Mouse (Mus musculus): ENCODE results near the gene Smarcd1.

Gene Smarcd1

DNA sequence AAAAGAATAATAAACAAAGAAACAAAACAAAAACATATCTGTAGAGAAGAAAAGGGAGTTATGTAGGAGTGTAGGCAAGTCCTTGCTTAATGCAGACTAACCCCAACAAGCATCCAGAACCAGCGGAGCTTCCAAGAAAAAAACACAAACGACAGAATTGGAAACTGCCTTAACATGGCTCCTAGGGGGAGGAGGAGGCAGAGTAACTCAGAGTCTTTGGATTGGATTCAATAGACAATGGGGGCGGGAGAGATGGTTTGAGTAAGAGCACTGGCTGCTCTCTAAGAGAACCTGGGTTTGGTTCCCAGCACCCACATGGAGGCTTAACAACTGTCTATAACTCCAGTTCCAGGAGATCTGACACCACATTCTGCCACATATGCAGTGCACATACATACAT lies 29.7 kb downstream of the Smarcd1 start:
- DNase-seq (ENCODE audit: low read depth), result no peak

- DNase-seq (ENCODE audit: low read depth), result no peak
These were observed 31.3 kb downstream of the Smarcd1 start for GRCm38 (mm10) chr15:99733186-99733585.

- DNase-seq (ENCODE audit: low read depth), result no peak
These were observed 33.7 kb downstream of the Smarcd1 start for GRCm38 (mm10) chr15:99735631-99736030.

DNA sequence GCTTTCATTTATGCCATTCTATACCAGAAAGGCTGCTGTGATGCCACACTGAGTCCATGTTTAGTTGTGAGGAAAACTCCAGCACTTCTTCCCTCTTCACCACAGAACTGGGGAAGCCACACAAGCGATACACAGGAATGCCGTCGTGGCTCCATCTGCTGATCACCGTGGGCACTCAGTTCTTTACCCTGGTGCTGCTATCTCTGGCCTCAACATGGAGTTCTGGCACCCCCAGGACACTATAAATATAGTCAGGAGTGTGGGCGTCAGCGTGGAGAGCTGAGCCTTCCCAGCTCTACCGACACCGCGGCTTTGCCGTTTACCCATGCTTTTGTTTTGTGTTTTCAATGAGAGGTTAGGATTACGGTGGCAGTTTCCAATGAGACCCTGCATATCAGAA lies 34.7 kb downstream of the Smarcd1 start:
- DNase-seq (ENCODE audit: low read depth), result no peak

DNA sequence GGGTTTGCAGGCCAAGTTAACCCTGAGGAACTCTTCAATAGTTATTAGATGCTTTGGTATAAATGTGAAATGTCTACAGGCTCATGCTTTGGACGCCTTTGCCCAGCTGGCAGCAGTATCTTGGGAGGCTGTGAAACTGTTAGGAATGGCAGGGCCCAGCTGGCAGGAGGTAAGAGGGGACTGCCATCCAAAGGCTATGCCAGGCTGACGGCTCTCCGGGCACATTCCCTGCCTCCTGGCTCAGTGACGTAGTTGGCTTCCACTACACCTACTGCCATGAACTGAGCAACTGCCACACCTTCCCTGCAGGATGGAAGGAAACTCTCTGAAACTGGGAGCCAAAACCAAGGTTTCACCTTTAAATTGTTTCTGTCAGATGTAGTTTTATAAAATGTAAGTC lies 38.3 kb downstream of the Smarcd1 start:
- no peak for DNase-seq (ENCODE audit: low read depth)

DNA sequence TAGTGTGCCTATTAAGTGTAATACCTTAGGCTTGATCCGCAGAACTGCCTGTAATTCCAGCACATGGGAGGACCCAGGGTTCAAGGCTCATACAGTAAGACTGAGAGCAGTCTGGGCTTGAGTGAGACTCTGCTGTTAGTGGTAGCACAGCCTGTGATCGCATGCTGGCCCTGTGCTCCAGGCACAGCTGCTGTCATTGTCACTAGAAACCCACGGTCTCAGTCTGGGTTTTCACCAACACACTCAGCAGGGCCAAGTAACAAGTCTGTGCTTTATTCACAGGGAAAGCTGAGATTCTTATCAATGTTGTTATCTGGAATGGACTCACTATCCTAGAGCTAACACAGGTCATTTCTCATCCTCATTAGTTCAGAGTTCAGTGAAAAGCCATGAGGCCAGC lies 52.3 kb downstream of the Smarcd1 start:
- DNase-seq (ENCODE audit: low read depth), result no peak

All from 416B (cell line).